Mouse (Mus musculus): ENCODE measurements around the gene Foxg1.

Foxg1 gene

GRCm38 (mm10) chr12:49409833-49410232 lies 27.4 kb downstream of the Foxg1 start:
- no peak for DNase-seq (ENCODE audit: low spot score in 2 of 2)

- DNase-seq (ENCODE audit: low spot score in 2 of 2) = no peak
Measured at GRCm38 (mm10) chr12:49417963-49418362, 35.5 kb downstream of the Foxg1 start.
